Mouse (Mus musculus) forebrain, postnatal 0 days (tissue): ENCODE data around the gene Zbtb20. TPM values are rescaled to one million over a fixed set of nuclear protein-coding genes. Genes with fewer than 3 reads are reported as not detected.
A peak's percentile ranks its signal among the peaks of the same experiment; 100 is the strongest.

Source experiments
- ATAC-seq: fragments of 200-750 bp; cut with Nextera tagmentation; 2 replicates; pipeline ENCODE4 v1.8.0; 2017; ENCODE audit warnings: mild to moderate bottlenecking, moderate library complexity
- DNase-seq: peaks from one replicate; pipeline ENCODE4 v3.0.0-alpha.2; 2015
- H3K27ac ChIP-seq: fragments of 300-500 bp; sonication (generic); 2 replicates; pipeline ENCODE4 v1.5.1; 2014; ENCODE audit warnings: low read depth, mild to moderate bottlenecking, antibody characterized with exemption, low read length, moderate library complexity, mixed read lengths
- H3K27me3 ChIP-seq: fragments of 300-500 bp; sonication (generic); 2 replicates; pipeline ENCODE4 v1.6.1; 2014; ENCODE audit warnings: mild to moderate bottlenecking, low read length, mixed read lengths; ENCODE audit not compliant: insufficient read depth
- H3K36me3 ChIP-seq: fragments of 300-500 bp; sonication (generic); 2 replicates; pipeline ENCODE4 v1.6.1; 2014; ENCODE audit warnings: mild to moderate bottlenecking, moderate library complexity; ENCODE audit not compliant: insufficient read depth
- H3K4me1 ChIP-seq: fragments of 300-500 bp; sonication (generic); 2 replicates; pipeline ENCODE4 v1.6.1; 2014; ENCODE audit warnings: antibody characterized with exemption; ENCODE audit not compliant: insufficient read depth
- H3K4me2 ChIP-seq: fragments of 300-500 bp; sonication (generic); 2 replicates; pipeline ENCODE4 v1.6.1; 2014; ENCODE audit warnings: low read depth, mild to moderate bottlenecking, moderate library complexity
- H3K4me3 ChIP-seq: fragments of 300-500 bp; sonication (generic); 2 replicates; pipeline ENCODE4 v1.5.1; 2014; ENCODE audit warnings: low read depth, low read length, mixed read lengths
- H3K9ac ChIP-seq: fragments of 300-500 bp; sonication (generic); 2 replicates; pipeline ENCODE4 v1.6.1; 2014; ENCODE audit warnings: mild to moderate bottlenecking
- H3K9me3 ChIP-seq: fragments of 300-500 bp; sonication (generic); 2 replicates; pipeline ENCODE4 v1.6.1; 2016; ENCODE audit warnings: low read length
- CTCF ChIP-seq: sonication (generic); IDR thresholded peaks from 2 replicates; pipeline ENCODE4 v1.5.1; 2016; ENCODE audit warnings: antibody characterized with exemption, control low read depth, low read depth
- WGBS: fragments of 180-500 bp; shearing (Covaris S2); extraction: QIAGEN DNeasy Blood & Tissue Kit; methylation state at CpG from one replicate; pipeline ENCODE4 v1.1.7; 2014; 5-methylcytosine and 5-hydroxymethylcytosine counted together
- polyA plus RNA-seq: library from polyadenylated mRNA; unstranded; fragments of >200 nt; fragmentation: Nextera tagmentation; extraction: Ambion mirVana; gene quantifications from 2 replicates; pipeline ENCODE4 v1.2.1, GENCODE M21; 2015
- total RNA-seq: library from RNA; depleted of rRNA; stranded (reverse); fragments of >200 nt; gene quantifications from 2 replicates; pipeline ENCODE4 v1.2.3, GENCODE M21; 2014

Zbtb20 gene
- total and polyA plus RNA-seq, 2 experiments from 2014 or later: 63.4 to 90.9 TPM

DNA sequence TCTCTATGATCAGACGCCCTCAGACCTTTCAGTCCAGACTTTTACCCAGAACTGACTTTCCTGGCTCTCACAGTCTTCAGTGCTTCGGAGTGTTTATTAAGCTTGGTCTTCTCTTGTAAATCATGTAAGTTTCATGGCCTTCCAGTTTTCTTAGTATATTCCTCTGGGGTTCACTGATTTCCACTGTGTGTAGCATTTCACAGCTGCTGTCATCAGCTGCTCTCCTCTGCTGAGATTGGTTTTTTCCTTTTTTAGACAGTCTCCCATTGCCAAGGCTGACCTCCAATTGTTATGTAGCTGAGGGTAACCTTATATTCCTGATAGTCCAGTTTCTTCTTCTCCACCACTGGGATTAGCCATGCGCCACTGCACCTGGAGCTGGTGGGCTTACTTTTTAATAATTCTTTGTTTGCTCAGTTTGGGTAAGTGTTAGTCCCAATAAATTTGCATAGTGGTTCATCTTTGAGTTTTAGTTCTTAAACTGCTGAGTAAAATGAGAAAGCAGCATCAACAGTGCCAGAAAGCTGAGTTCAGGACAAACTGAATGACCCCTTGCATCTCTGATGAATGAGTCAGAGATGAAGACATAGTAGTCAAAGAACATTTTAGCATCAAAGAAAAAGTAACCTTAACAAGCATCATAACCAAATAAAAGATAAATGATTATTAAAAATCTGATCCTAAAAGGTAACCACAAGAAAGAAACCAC lies 380.7 kb downstream of the Zbtb20 start:
- TF ChIP-seq CTCF: no peak
- Histone ChIP-seq H3K9ac (no peak overlapping the region), H3K4me1 (no peaks in the 10 kb centered on the region), H3K36me3 (no peaks in the 10 kb centered on the region), H3K27ac (no peak overlapping the region), H3K4me3 (no peak overlapping the region), H3K27me3 (no peaks in the 10 kb centered on the region), H3K4me2 (no peak overlapping the region), H3K9me3 (no peaks in the 10 kb centered on the region)
- WGBS: 96% methylated on average over 3 of the region's 3 CpGs
- DNase-seq: no peak
- no peak for ATAC-seq

DNA sequence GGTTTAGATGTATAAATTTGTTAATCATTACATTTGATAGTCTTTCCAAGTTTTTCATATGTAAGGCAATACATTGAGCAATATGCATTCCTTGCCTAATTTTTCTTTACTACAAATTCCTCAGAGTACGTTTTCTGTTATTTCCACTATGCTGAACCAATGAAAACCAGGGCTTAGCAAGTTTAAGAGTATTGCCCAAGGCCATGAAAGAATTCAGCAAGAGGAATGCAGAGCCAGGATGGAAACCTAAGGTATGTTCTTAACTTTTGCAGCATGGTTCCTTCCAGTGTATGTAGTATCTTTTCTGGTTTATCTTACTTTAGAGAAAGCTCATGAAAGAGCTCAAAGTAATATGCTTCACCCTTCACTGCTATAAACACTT lies 381.2 kb downstream of the Zbtb20 start:
- H3K4me2 ChIP-seq: no peak overlapping the region
- H3K4me1 ChIP-seq: no peaks in the 10 kb centered on the region
- H3K36me3 ChIP-seq: no peaks in the 10 kb centered on the region
- no peak overlapping the region for H3K27ac ChIP-seq
- ATAC-seq (no peak), DNase-seq (no peak)
- H3K9me3 ChIP-seq: no peaks in the 10 kb centered on the region
- H3K9ac ChIP-seq: no peak overlapping the region
- TF ChIP-seq CTCF: no peak
- no peaks in the 10 kb centered on the region for H3K27me3 ChIP-seq
- 85% methylated on average over 1 of the region's 1 CpGs for WGBS
- no peak overlapping the region for H3K4me3 ChIP-seq

DNA sequence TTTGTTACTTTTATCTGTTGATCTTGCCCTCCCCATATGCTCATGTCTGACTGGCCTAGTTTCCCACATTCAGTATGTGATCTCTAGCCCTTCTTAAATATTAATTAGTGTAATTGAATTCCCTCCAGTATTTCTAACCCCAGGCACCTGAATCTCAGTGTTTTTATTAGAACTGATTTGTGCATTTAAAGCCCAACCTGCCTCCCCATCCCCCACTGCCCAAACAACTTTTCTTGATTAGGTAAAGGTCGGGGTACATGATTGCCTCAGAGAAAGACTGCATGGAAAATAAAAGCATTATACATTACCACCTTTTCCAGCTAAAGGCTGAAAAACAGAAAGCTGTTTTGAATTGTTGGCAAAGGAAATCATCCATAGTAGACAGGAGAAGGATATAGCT lies 383.8 kb downstream of the Zbtb20 start:
- TF ChIP-seq CTCF: no peak
- Histone ChIP-seq H3K9ac (no peak overlapping the region), H3K27me3 (no peaks in the 10 kb centered on the region), H3K4me3 (no peak overlapping the region), H3K4me2 (no peak overlapping the region), H3K36me3 (no peaks in the 10 kb centered on the region), H3K9me3 (no peaks in the 10 kb centered on the region), H3K4me1 (no peaks in the 10 kb centered on the region), H3K27ac (no peak overlapping the region)
- 62% methylated on average over 1 of the region's 1 CpGs for WGBS
- no peak for DNase-seq
- no peak for ATAC-seq

DNA sequence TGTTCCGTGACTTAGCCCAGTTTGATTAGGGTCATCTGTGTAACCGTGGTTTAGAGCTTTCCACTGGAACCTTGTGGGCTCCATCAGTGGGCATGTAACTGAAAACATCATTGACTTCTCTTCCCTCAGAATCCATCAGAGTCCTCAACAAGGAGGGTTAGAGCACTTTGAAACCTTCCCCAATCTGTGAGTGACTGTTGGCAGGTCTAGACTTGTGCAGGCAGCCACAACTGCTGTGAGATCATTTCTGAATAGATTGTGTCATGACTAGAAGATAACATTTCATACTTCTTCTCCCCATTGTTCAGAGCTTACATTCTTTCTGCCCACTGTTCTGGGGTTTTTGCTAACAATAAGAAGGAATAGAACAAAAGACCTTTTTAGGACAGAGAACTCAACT lies 385.2 kb downstream of the Zbtb20 start:
- TF ChIP-seq CTCF: no peak
- H3K9ac ChIP-seq: no peak overlapping the region
- WGBS: 85% methylated on average over 2 of the region's 2 CpGs

DNA sequence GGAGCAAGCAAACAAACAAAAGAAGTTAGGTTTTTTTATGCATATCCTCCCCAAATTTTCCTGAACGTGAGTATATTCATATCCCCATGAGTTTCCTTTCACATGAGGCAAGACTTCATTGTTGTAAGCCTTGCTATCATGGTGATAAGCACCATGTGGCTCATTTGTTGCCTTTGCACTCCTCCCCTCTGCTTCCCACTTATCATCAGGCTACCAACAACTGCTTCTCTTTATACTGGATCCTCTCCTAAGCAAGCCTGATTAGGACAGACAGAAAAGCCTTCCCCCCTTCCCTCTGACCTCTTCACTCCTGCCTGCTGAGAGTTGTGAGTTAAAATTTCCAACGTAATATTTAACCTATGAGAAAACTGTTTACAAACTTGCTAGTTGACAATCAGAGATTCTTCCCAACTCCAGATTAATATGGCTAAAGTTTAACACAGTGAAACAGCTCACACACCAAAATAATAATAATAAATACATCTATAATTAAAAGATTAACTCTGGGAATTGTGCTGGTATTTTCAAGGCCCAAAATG lies 398.4 kb downstream of the Zbtb20 start:
- Histone ChIP-seq H3K4me2 (no peak overlapping the region), H3K4me3 (no peak overlapping the region), H3K9me3 (no peaks in the 10 kb centered on the region), H3K9ac (no peak overlapping the region), H3K4me1 (no peaks in the 10 kb centered on the region; the same call in 1 of the 2 replicates), H3K36me3 (no peaks in the 10 kb centered on the region), H3K27ac (no peak overlapping the region), H3K27me3 (no peaks in the 10 kb centered on the region)
- TF ChIP-seq CTCF: no peak
- ATAC-seq (no peak), DNase-seq (no peak)
- WGBS: 39% methylated on average over 2 of the region's 2 CpGs

More for the DNA sequence above, 385.2 kb downstream of the Zbtb20 start:
- ATAC-seq (no peak), DNase-seq (no peak)
- Histone ChIP-seq H3K36me3 (no peaks in the 10 kb centered on the region), H3K4me2 (no peak overlapping the region), H3K4me1 (no peaks in the 10 kb centered on the region), H3K4me3 (no peak overlapping the region), H3K27ac (no peak overlapping the region), H3K9me3 (no peaks in the 10 kb centered on the region), H3K27me3 (no peaks in the 10 kb centered on the region)

DNA sequence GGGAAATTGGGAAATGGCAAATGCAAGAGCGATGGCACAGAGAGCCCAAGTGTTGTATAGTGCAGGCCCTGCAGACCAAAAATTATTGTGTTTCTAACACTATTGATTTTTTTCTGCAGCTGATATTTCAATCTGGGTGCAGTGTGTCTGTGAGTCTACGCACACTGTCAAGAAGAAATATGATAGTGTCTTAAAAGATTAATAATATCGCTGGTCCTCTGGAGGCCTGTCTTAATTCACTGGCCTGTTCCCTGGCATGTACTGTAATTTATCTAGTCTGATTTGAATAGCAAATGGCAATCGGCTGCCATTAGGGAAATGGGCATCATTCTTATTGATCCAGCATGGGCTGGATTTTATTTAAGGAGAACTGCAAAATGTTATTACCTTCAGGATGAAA lies 401.1 kb downstream of the Zbtb20 start:
- ATAC-seq (no peak), DNase-seq (no peak)
- Histone ChIP-seq H3K4me1 (no peaks in the 10 kb centered on the region; the same call in 1 of the 2 replicates), H3K4me3 (no peak overlapping the region), H3K27me3 (no peaks in the 10 kb centered on the region), H3K36me3 (no peaks in the 10 kb centered on the region), H3K27ac (no peak overlapping the region), H3K9ac (no peak overlapping the region), H3K4me2 (no peak overlapping the region), H3K9me3 (no peaks in the 10 kb centered on the region)
- TF ChIP-seq CTCF: no peak
- WGBS: 92% methylated on average over 4 of the region's 4 CpGs

DNA sequence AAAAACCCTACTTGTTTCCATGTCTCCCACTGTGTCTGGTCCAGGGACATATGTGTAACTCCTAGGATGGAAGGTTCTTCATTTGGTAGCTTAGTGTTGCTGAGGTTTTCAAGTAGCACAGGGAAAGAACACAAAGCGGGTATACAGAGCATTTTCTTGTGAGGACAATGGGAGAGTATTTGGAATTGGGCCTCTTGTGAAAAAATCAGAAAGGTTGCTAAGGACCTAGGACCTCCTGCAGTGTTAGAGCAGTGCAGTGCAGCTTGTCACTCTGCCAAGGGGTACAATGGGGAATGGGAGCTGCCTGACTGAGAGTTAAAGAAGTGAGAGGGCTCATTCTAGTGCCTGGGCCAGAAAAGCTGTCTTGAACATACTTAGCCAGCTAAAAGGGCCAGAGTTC lies 410.6 kb downstream of the Zbtb20 start:
- no peak overlapping the region for H3K27ac ChIP-seq
- 27% methylated on average over 1 of the region's 1 CpGs for WGBS
- DNase-seq: peak; percentile 63
- no peaks in the 10 kb centered on the region for H3K36me3 ChIP-seq
- TF ChIP-seq CTCF: no peak
- H3K27me3 ChIP-seq: no peaks in the 10 kb centered on the region
- no peak overlapping the region for H3K4me3 ChIP-seq
- no peak overlapping the region for H3K9ac ChIP-seq
- peak; percentile 68 for ATAC-seq
- no peaks in the 10 kb centered on the region for H3K4me1 ChIP-seq
- H3K9me3 ChIP-seq: no peaks in the 10 kb centered on the region
- no peak overlapping the region for H3K4me2 ChIP-seq
